Mouse (Mus musculus): Measurements from ENCODE around the gene Pcyt1b.
A peak's percentile ranks its signal among the peaks of the same experiment; 100 is the strongest.

DNA sequence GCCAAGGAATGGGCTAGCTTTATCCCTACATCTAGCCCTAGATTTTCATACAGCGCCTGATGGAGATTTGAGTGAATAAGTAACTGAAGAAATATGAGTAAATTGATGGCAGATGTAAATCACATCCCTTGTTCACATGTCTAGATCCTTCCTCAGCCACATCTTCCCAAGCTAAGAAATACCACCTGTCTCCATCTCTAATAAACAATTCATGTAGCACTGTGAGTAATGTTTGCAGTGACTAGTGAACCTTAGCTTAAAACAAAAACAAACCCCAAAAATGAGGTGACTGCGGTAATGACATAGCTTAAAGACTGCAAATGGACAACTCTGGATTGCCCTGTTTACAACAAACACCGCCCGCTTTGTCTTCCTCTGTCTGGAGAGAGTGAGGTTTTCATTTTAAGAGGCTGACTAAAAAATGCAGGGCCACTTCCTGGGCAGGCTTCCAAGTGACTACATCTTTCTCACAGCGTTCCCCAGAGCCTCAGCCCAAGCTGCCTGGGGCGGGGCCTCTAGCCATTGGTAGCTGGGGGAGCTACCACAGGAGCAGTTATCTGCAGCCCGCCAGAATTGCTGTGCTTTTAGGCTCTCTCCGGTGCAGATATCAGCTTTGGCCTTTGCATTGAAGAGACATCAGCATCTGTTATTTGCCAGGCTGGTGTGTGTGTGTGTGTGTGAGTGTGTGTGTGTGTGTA lies 46.0 kb downstream of the Pcyt1b start:
- TF ChIP-seq POLR2AphosphoS2 (IDR thresholded peaks at IDR 0.05; ENCODE audit: low read depth, low read length): no peak
- TF ChIP-seq EP300 (IDR thresholded peaks at IDR 0.05; ENCODE audit: low read length): no peak
- no peak for TF ChIP-seq NELFE (IDR thresholded peaks at IDR 0.05; ENCODE audit: low read depth, low read length)
- no peak for TF ChIP-seq CTCF (conservative IDR thresholded peaks at IDR 0.05 in 1 of 2, IDR thresholded peaks at IDR 0.05 in 1 of 2; ENCODE audit: low read depth in 2 of 2, low read length in 2 of 2)
- no peak for TF ChIP-seq MAX (IDR thresholded peaks at IDR 0.05; ENCODE audit: low read length)
- TF ChIP-seq JUN (IDR thresholded peaks at IDR 0.05; ENCODE audit: insufficient read depth, low read depth, low read length): no peak
- TF ChIP-seq NRF1 (IDR thresholded peaks at IDR 0.05; ENCODE audit: low read depth, low read length): no peak
- TF ChIP-seq USF1 (IDR thresholded peaks at IDR 0.05; ENCODE audit: low read depth, low read length): no peak
- TF ChIP-seq TBP (conservative IDR thresholded peaks at IDR 0.05; ENCODE audit: low read depth, low read length): no peak
- no peak for TF ChIP-seq BHLHE40 (IDR thresholded peaks at IDR 0.05; ENCODE audit: low read depth, low read length)
- no peak for TF ChIP-seq PAX5 (IDR thresholded peaks at IDR 0.05; ENCODE audit: low read length)
- no peak for TF ChIP-seq MAFK (IDR thresholded peaks at IDR 0.05; ENCODE audit: insufficient replicate concordance, low read length)
- TF ChIP-seq JUND (conservative IDR thresholded peaks at IDR 0.05; ENCODE audit: low read depth, low read length): no peak
- 0 out of 2 replicates have a peak, but pooled peaks have one; percentile 27 for TF ChIP-seq TCF12 (IDR thresholded peaks at IDR 0.05; ENCODE audit: low read depth, low read length)
